Mouse (Mus musculus) kidney, embryonic 16.5 days (tissue): ENCODE data around the gene A830018L16Rik. TPM values are rescaled to one million over a fixed set of nuclear protein-coding genes. Genes with fewer than 3 reads are reported as not detected.

ENCODE experiments used
- ATAC-seq: fragments of 200-750 bp; cut with Nextera tagmentation; 2 replicates; pipeline ENCODE4 v1.8.0; 2017; ENCODE audit warnings: moderate TSS enrichment; ENCODE audit not compliant: low FRiP score, low TSS enrichment
- H3K27ac ChIP-seq: fragments of 300-500 bp; sonication (generic); 2 replicates; pipeline ENCODE4 v1.5.1; 2014; ENCODE audit warnings: low read length
- H3K27me3 ChIP-seq: fragments of 300-500 bp; sonication (generic); 2 replicates; pipeline ENCODE4 v1.6.1; 2014; ENCODE audit warnings: low read length, control low read depth, mixed read lengths; ENCODE audit not compliant: insufficient read depth
- H3K36me3 ChIP-seq: fragments of 300-500 bp; sonication (generic); 2 replicates; pipeline ENCODE4 v1.6.1; 2014; ENCODE audit warnings: low read length, control low read depth, mixed read lengths; ENCODE audit not compliant: insufficient read depth
- H3K4me1 ChIP-seq: fragments of 300-500 bp; sonication (generic); 2 replicates; pipeline ENCODE4 v1.6.1; 2014; ENCODE audit warnings: low read length, control low read depth, mixed read lengths; ENCODE audit not compliant: insufficient read depth
- H3K4me2 ChIP-seq: fragments of 300-500 bp; sonication (generic); replicated peaks from 2 replicates; pipeline ENCODE4 v1.6.1; 2014; ENCODE audit warnings: low read depth, low read length
- H3K4me3 ChIP-seq: fragments of 300-500 bp; sonication (generic); 2 replicates; pipeline ENCODE4 v1.5.1; 2014; ENCODE audit warnings: mild to moderate bottlenecking, low read length
- H3K9ac ChIP-seq: fragments of 300-500 bp; sonication (generic); replicated peaks from 2 replicates; pipeline ENCODE4 v1.6.1; 2014; ENCODE audit warnings: low read length
- H3K9me3 ChIP-seq: fragments of 300-500 bp; sonication (generic); 2 replicates; pipeline ENCODE4 v1.6.1; 2016; ENCODE audit warnings: low read length, control low read depth
- WGBS: fragments of 180-500 bp; shearing (Covaris S2); extraction: QIAGEN DNeasy Blood & Tissue Kit; methylation state at CpG from one replicate; pipeline ENCODE4 v1.1.7; 2014; 5-methylcytosine and 5-hydroxymethylcytosine counted together
- polyA plus RNA-seq: library from polyadenylated mRNA; unstranded; fragments of >200 nt; fragmentation: Nextera tagmentation; extraction: Ambion mirVana; gene quantifications from 2 replicates; pipeline ENCODE4 v1.2.1, GENCODE M21; 2015

Gene A830018L16Rik
- polyA plus RNA-seq, 1 experiment from 2014 or later, result 0.42 TPM

GRCm38 (mm10) chr1:11959421-11960206, 545.7 kb downstream of the A830018L16Rik start:
- H3K9ac ChIP-seq, result no peak overlapping the region
- H3K27me3 ChIP-seq, result no peaks in the 10 kb centered on the region
- no peak overlapping the region for H3K27ac ChIP-seq
- H3K4me2 ChIP-seq, result no peak overlapping the region
- no peaks in the 10 kb centered on the region for H3K36me3 ChIP-seq
- ATAC-seq, result peak; percentile 35; the same call in 1 of the 2 replicates
- no peaks in the 10 kb centered on the region for H3K4me1 ChIP-seq
- no peaks in the 10 kb centered on the region for H3K9me3 ChIP-seq
- H3K4me3 ChIP-seq, result no peak overlapping the region
- WGBS, result 59% methylated on average over 2 of the region's 2 CpGs

GRCm38 (mm10) chr1:11982590-11983136, 568.8 kb downstream of the A830018L16Rik start:
- Histone ChIP-seq H3K27ac (no peak overlapping the region), H3K4me1 (no peaks in the 10 kb centered on the region), H3K4me2 (no peak overlapping the region), H3K27me3 (no peaks in the 10 kb centered on the region), H3K9ac (no peak overlapping the region), H3K36me3 (no peaks in the 10 kb centered on the region), H3K4me3 (no peak overlapping the region), H3K9me3 (no peaks in the 10 kb centered on the region)
- WGBS, result 72% methylated on average over 4 of the region's 4 CpGs
- no peak for ATAC-seq

- H3K9ac ChIP-seq, result no peak overlapping the region
- ATAC-seq, result no peak
- H3K27me3 ChIP-seq, result no peaks in the 10 kb centered on the region
- no peak overlapping the region for H3K4me3 ChIP-seq
- H3K9me3 ChIP-seq, result no peaks in the 10 kb centered on the region
- 68% methylated on average over 3 of the region's 3 CpGs for WGBS
- no peak overlapping the region for H3K27ac ChIP-seq
- no peak overlapping the region for H3K4me2 ChIP-seq
- H3K36me3 ChIP-seq, result no peaks in the 10 kb centered on the region
- H3K4me1 ChIP-seq, result no peaks in the 10 kb centered on the region
These were observed 576.1 kb downstream of the A830018L16Rik start for GRCm38 (mm10) chr1:11990011-11990410.

GRCm38 (mm10) chr1:11996297-11996878, 582.5 kb downstream of the A830018L16Rik start:
- ATAC-seq, result peak; percentile 39; the same call in 1 of the 2 replicates
- 32% methylated on average over 2 of the region's 2 CpGs for WGBS
- no peak overlapping the region for H3K4me3 ChIP-seq

GRCm38 (mm10) chr1:11997574-11997973, 583.7 kb downstream of the A830018L16Rik start:
- H3K4me2 ChIP-seq, result no peak overlapping the region
- no peak overlapping the region for H3K4me3 ChIP-seq
- H3K9me3 ChIP-seq, result no peaks in the 10 kb centered on the region
- no peak overlapping the region for H3K9ac ChIP-seq
- no peak for ATAC-seq
- no peak overlapping the region for H3K27ac ChIP-seq
- H3K4me1 ChIP-seq, result no peaks in the 10 kb centered on the region
- no peaks in the 10 kb centered on the region for H3K27me3 ChIP-seq
- H3K36me3 ChIP-seq, result no peaks in the 10 kb centered on the region
- WGBS, result 60% methylated on average over 2 of the region's 2 CpGs

More at GRCm38 (mm10) chr1:11996297-11996878, 582.5 kb downstream of the A830018L16Rik start:
- H3K4me2 ChIP-seq, result no peak overlapping the region
- no peak overlapping the region for H3K27ac ChIP-seq
- H3K27me3 ChIP-seq, result no peaks in the 10 kb centered on the region
- no peaks in the 10 kb centered on the region for H3K4me1 ChIP-seq
- H3K9me3 ChIP-seq, result no peaks in the 10 kb centered on the region
- no peaks in the 10 kb centered on the region for H3K36me3 ChIP-seq
- H3K9ac ChIP-seq, result no peak overlapping the region

GRCm38 (mm10) chr1:12000557-12000956, 586.7 kb downstream of the A830018L16Rik start:
- Histone ChIP-seq H3K36me3 (no peaks in the 10 kb centered on the region), H3K27me3 (no peaks in the 10 kb centered on the region), H3K4me2 (no peak overlapping the region), H3K9ac (no peak overlapping the region), H3K4me3 (no peak overlapping the region), H3K27ac (no peak overlapping the region), H3K4me1 (no peaks in the 10 kb centered on the region), H3K9me3 (no peaks in the 10 kb centered on the region)
- WGBS, result 48% methylated on average over 4 of the region's 4 CpGs
- ATAC-seq, result no peak

- Histone ChIP-seq H3K27ac (no peak overlapping the region), H3K4me1 (no peaks in the 10 kb centered on the region), H3K9me3 (no peaks in the 10 kb centered on the region), H3K27me3 (no peaks in the 10 kb centered on the region), H3K4me3 (no peak overlapping the region), H3K4me2 (no peak overlapping the region), H3K9ac (no peak overlapping the region), H3K36me3 (no peaks in the 10 kb centered on the region)
- WGBS, result 14% methylated on average over 2 of the region's 2 CpGs
- ATAC-seq, result peak; percentile 92
These were observed 595.1 kb downstream of the A830018L16Rik start for GRCm38 (mm10) chr1:12008789-12009550.

- no peaks in the 10 kb centered on the region for H3K27me3 ChIP-seq
- no peaks in the 10 kb centered on the region for H3K9me3 ChIP-seq
- H3K4me3 ChIP-seq, result no peak overlapping the region
- no peak overlapping the region for H3K4me2 ChIP-seq
- H3K27ac ChIP-seq, result 0 out of 2 replicates have a peak overlapping the region, but pooled peaks have one; percentile 10
- no peaks in the 10 kb centered on the region for H3K36me3 ChIP-seq
- no peaks in the 10 kb centered on the region for H3K4me1 ChIP-seq
- peak; percentile 28; the same call in 1 of the 2 replicates for ATAC-seq
- no peak overlapping the region for H3K9ac ChIP-seq
These were observed 595.6 kb downstream of the A830018L16Rik start for GRCm38 (mm10) chr1:12009551-12009846.

GRCm38 (mm10) chr1:12010607-12011006, 596.7 kb downstream of the A830018L16Rik start:
- Histone ChIP-seq H3K4me1 (no peaks in the 10 kb centered on the region), H3K27ac (no peak overlapping the region), H3K36me3 (no peaks in the 10 kb centered on the region), H3K27me3 (no peaks in the 10 kb centered on the region), H3K9ac (no peak overlapping the region), H3K4me3 (no peak overlapping the region), H3K9me3 (no peaks in the 10 kb centered on the region), H3K4me2 (no peak overlapping the region)
- ATAC-seq, result no peak
- 80% methylated on average over 1 of the region's 1 CpGs for WGBS
